Mouse (Mus musculus) lung, embryonic 14.5 days (tissue): ENCODE results near the gene Oit1. TPM values are rescaled to one million over a fixed set of nuclear protein-coding genes. Genes with fewer than 3 reads are reported as not detected.

Experiments
- ATAC-seq: fragments of 200-750 bp; cut with Nextera tagmentation; 2 replicates; pipeline ENCODE4 v1.8.0; 2017; ENCODE audit warnings: mild to moderate bottlenecking, moderate TSS enrichment, moderate library complexity; ENCODE audit not compliant: insufficient read depth
- DNase-seq: peaks from one replicate; pipeline ENCODE4 v3.0.0-alpha.2; 2015
- H3K27ac ChIP-seq: fragments of 300-500 bp; sonication (generic); 2 replicates; pipeline ENCODE4 v1.5.1; 2014; ENCODE audit warnings: low read depth, mild to moderate bottlenecking, moderate library complexity
- H3K27me3 ChIP-seq: fragments of 300-500 bp; sonication (generic); 2 replicates; pipeline ENCODE4 v1.6.1; 2014; ENCODE audit warnings: low read length, control low read depth; ENCODE audit not compliant: insufficient read depth
- H3K36me3 ChIP-seq: fragments of 300-500 bp; sonication (generic); 2 replicates; pipeline ENCODE4 v1.6.1; 2014; ENCODE audit warnings: control low read depth; ENCODE audit not compliant: insufficient read depth
- H3K4me1 ChIP-seq: fragments of 300-500 bp; sonication (generic); 2 replicates; pipeline ENCODE4 v1.6.1; 2014; ENCODE audit warnings: antibody characterized with exemption, control low read depth; ENCODE audit not compliant: insufficient read depth
- H3K4me2 ChIP-seq: fragments of 300-500 bp; sonication (generic); 2 replicates; pipeline ENCODE4 v1.6.1; 2014; ENCODE audit warnings: mild to moderate bottlenecking
- H3K4me3 ChIP-seq: fragments of 300-500 bp; sonication (generic); 2 replicates; pipeline ENCODE4 v1.5.1; 2014; ENCODE audit warnings: low read depth, low read length
- H3K9ac ChIP-seq: fragments of 300-500 bp; sonication (generic); 2 replicates; pipeline ENCODE4 v1.6.1; 2014
- H3K9me3 ChIP-seq: fragments of 300-500 bp; sonication (generic); 2 replicates; pipeline ENCODE4 v1.6.1; 2016; ENCODE audit warnings: low read depth, low read length, control low read depth
- CTCF ChIP-seq: IDR thresholded peaks from 2 replicates; pipeline ENCODE4 v1.5.1; 2016; ENCODE audit warnings: antibody characterized with exemption, low read depth
- WGBS: fragments of 180-500 bp; shearing (Covaris S2); extraction: QIAGEN DNeasy Blood & Tissue Kit; methylation state at CpG from one replicate; pipeline ENCODE4 v1.1.7; 2014; 5-methylcytosine and 5-hydroxymethylcytosine counted together
- polyA plus RNA-seq: library from polyadenylated mRNA; unstranded; fragments of >200 nt; fragmentation: Nextera tagmentation; extraction: Ambion mirVana; gene quantifications from 2 replicates; pipeline ENCODE4 v1.2.1, GENCODE M21; 2014

Oit1 gene
- polyA plus RNA-seq, 1 experiment from 2014 or later, result 0.43 TPM

GRCm38 (mm10) chr14:8313877-8314276 is 64.7 kb downstream of the Oit1 start:
- Histone ChIP-seq H3K9me3 (no peaks in the 10 kb centered on the region), H3K36me3 (no peaks in the 10 kb centered on the region), H3K4me3 (no peak overlapping the region), H3K27ac (no peak overlapping the region), H3K4me2 (no peak overlapping the region), H3K4me1 (0 out of 2 replicates have a peak, but pooled peaks cover 3% of the 10 kb centered on the region), H3K27me3 (peaks cover 35% of the 10 kb centered on the region), H3K9ac (no peak overlapping the region)
- whole genome bisulfite sequencing, result 28% methylated on average over 7 of the region's 7 CpGs
- no peak for TF ChIP-seq CTCF
- DNase-seq (no peak), ATAC-seq (no peak)

GRCm38 (mm10) chr14:8309621-8310141 is 68.9 kb downstream of the Oit1 start:
- TF ChIP-seq CTCF, result no peak
- ATAC-seq, result peak; percentile 80
- WGBS, result 5% methylated on average over 9 of the region's 9 CpGs

GRCm38 (mm10) chr14:8308650-8309049 is 69.9 kb downstream of the Oit1 start:
- H3K4me1 ChIP-seq, result 0 out of 2 replicates have a peak, but pooled peaks cover 3% of the 10 kb centered on the region
- ATAC-seq, result no peak
- no peak overlapping the region for H3K4me2 ChIP-seq
- no peak overlapping the region for H3K9ac ChIP-seq
- peak; percentile 31; the same call in 1 of the 2 replicates for TF ChIP-seq CTCF
- H3K4me3 ChIP-seq, result no peak overlapping the region
- DNase-seq, result no peak
- no peaks in the 10 kb centered on the region for H3K9me3 ChIP-seq
- H3K36me3 ChIP-seq, result no peaks in the 10 kb centered on the region
- no peak overlapping the region for H3K27ac ChIP-seq
- no peaks in the 10 kb centered on the region for H3K27me3 ChIP-seq
- 47% methylated on average over 3 of the region's 3 CpGs for WGBS

More at GRCm38 (mm10) chr14:8309621-8310141, 68.9 kb downstream of the Oit1 start:
- Histone ChIP-seq H3K27me3 (no peaks in the 10 kb centered on the region), H3K9me3 (no peaks in the 10 kb centered on the region), H3K4me2 (peak overlapping the region; percentile 46), H3K4me1 (0 out of 2 replicates have a peak, but pooled peaks cover 3% of the 10 kb centered on the region), H3K27ac (peak overlapping the region; percentile 4; the same call in 1 of the 2 replicates), H3K4me3 (no peak overlapping the region), H3K9ac (0 out of 2 replicates have a peak overlapping the region, but pooled peaks have one; percentile 11), H3K36me3 (no peaks in the 10 kb centered on the region)
- peak; percentile 69 for DNase-seq

GRCm38 (mm10) chr14:8306884-8307283 is 71.7 kb downstream of the Oit1 start:
- Histone ChIP-seq H3K4me1 (peaks cover 7% of the 10 kb centered on the region; the same call in 1 of the 2 replicates), H3K9ac (no peak overlapping the region), H3K9me3 (no peaks in the 10 kb centered on the region), H3K36me3 (no peaks in the 10 kb centered on the region), H3K4me2 (no peak overlapping the region), H3K4me3 (no peak overlapping the region), H3K27me3 (no peaks in the 10 kb centered on the region), H3K27ac (no peak overlapping the region)
- 59% methylated on average over 6 of the region's 6 CpGs for WGBS
- no peak for TF ChIP-seq CTCF
- DNase-seq (no peak), ATAC-seq (no peak)

- Histone ChIP-seq H3K27ac (no peak overlapping the region), H3K27me3 (no peaks in the 10 kb centered on the region), H3K36me3 (no peaks in the 10 kb centered on the region), H3K4me2 (no peak overlapping the region), H3K9ac (no peak overlapping the region), H3K4me1 (peaks cover 6% of the 10 kb centered on the region; the same call in 1 of the 2 replicates), H3K9me3 (no peaks in the 10 kb centered on the region), H3K4me3 (no peak overlapping the region)
- WGBS, result 56% methylated on average over 3 of the region's 3 CpGs
- ATAC-seq, result no peak; the same call in 1 of the 2 replicates
- no peak for DNase-seq
- no peak for TF ChIP-seq CTCF
Observed at GRCm38 (mm10) chr14:8305014-8305413, 73.5 kb downstream of the Oit1 start.

GRCm38 (mm10) chr14:8304082-8304481 is 74.5 kb downstream of the Oit1 start:
- H3K36me3 ChIP-seq, result no peaks in the 10 kb centered on the region
- no peaks in the 10 kb centered on the region for H3K27me3 ChIP-seq
- peaks cover 4% of the 10 kb centered on the region; the same call in 1 of the 2 replicates for H3K4me1 ChIP-seq
- no peak overlapping the region for H3K4me3 ChIP-seq
- H3K4me2 ChIP-seq, result no peak overlapping the region
- no peaks in the 10 kb centered on the region for H3K9me3 ChIP-seq
- no peak for DNase-seq
- no peak overlapping the region for H3K27ac ChIP-seq
- no peak for ATAC-seq
- no peak overlapping the region for H3K9ac ChIP-seq
- no peak for TF ChIP-seq CTCF

- no peaks in the 10 kb centered on the region for H3K36me3 ChIP-seq
- H3K4me1 ChIP-seq, result peaks cover 4% of the 10 kb centered on the region; the same call in 1 of the 2 replicates
- H3K27ac ChIP-seq, result no peak overlapping the region
- H3K9ac ChIP-seq, result no peak overlapping the region
- DNase-seq (peak; percentile 26), ATAC-seq (0 out of 2 replicates have a peak, but pooled peaks have one; percentile 11)
- 0 out of 2 replicates have a peak overlapping the region, but pooled peaks have one; percentile 12 for H3K4me2 ChIP-seq
- H3K4me3 ChIP-seq, result no peak overlapping the region
- 12% methylated on average over 10 of the region's 10 CpGs for WGBS
- H3K9me3 ChIP-seq, result no peaks in the 10 kb centered on the region
- no peaks in the 10 kb centered on the region for H3K27me3 ChIP-seq
- TF ChIP-seq CTCF, result no peak
Observed at GRCm38 (mm10) chr14:8302687-8303086, 75.9 kb downstream of the Oit1 start.
